Mouse (Mus musculus): ENCODE measurements around the gene Spata4.
"Not testable (repeated sequence)": the region's sequence is repeated elsewhere in the genome, so short reads cannot be mapped to it uniquely, and the experiment has no call there.

Spata4 gene

DNA sequence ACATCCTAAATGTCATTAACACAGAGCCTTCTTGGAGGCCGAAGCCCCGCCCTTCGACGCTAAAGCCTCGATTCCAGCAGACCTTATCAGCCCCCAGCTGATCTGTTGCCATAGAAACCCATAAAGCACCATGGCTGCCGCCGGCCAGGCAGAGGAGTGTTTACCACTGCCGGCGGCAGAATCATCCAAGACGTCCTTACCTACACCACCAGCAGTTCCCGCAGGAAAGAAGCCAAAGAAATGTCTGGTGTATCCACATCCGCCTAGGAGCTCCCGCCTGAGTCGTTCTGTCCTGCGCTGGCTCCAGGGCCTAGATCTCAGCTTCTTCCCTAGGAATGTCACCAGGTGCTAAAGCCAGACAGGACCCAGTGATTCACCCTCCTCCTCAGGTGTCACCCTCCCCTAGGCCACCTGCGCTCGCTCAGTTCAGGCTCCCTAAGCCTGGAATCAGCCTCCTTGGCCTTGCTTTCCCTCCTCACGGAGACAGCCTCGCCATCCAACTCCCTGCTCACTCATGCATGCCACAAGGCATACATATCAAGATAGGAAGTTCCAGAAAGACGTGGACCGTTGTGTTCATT, at the start of gene Spata4:
Gene Spata4 (plus strand): TSS at position 111 of the 581 bp plus-strand sequence.
- CTCF ChIA-PET: no interaction called here

- CTCF ChIA-PET: no interaction called here
Measured at GRCm38 (mm10) chr8:54554921-54555320, 45.7 kb upstream of the Spata4 start.

GRCm38 (mm10) chr8:54562137-54562536, 38.4 kb upstream of the Spata4 start:
- CTCF ChIA-PET: no interaction called here

DNA sequence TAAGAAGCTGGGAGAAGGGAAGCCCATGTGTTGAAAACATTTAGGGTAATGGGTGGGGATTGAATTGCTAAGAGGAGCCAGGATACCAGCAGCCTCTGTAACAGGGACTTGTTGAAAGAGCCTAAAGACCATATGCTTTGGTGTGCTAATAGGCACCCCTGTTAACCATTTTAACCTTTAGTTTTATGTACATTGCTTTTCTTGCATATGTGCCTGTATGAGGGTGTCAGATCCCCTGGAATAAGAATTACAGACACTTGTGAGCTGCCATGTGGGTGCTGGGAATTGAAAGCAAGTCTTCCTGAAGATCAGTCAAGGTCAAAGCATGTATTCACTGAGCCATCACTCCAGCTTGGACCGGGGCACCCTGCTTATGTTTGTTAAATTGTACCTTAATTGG, 35.4 kb upstream of the Spata4 start:
- CTCF ChIA-PET: no interaction called here

GRCm38 (mm10) chr8:54565603-54566260, 34.8 kb upstream of the Spata4 start:
- CTCF ChIA-PET: no interaction called here

DNA sequence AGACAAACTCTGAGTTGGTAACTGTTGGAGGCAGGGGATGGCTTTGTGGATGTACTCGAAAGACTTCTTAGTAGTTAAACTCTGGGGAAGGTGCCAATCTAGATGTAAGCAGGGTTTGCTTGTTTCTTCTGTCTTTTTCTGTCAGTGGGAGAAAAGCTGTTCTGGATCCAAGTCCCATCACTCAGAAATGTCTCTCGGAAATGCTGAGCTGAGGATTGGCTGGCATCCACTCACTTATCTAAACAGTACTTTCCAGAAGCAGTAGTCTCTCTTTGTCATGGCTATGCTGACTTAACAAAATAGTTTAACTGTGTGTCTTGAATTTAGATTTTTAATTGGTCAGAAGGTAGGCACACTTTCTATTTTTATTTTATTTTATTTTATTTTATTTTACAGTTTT, 33.4 kb upstream of the Spata4 start:
- CTCF ChIA-PET: interaction anchor here (0.6 kb wide), 1 partner anchor 26 kb away, joined by 3 read pairs; no protein-coding TSS in a partner anchor

GRCm38 (mm10) chr8:54570618-54571609, 29.7 kb upstream of the Spata4 start:
- CTCF ChIA-PET: no interaction called here

- CTCF ChIA-PET: no interaction called here
Measured at GRCm38 (mm10) chr8:54581436-54581835, 19.1 kb upstream of the Spata4 start.

DNA sequence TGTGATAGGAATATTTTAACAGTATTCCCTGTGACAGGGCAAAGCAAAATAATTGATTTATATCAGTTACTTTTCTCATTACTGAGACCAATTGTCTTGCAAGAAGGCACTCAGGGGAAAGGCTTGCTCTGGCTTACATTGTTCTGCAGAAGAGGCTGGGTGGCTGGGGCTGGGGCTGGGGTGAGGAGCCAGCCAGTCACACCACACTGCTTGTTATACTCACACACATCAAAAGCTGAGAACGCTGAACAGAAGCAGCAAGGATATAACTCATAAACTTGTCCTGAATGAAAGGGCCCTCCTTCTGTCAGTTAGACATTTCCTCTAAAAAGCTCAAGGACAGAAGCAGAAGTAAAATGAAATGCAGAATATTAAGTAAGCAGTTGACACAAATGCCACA, 17.7 kb upstream of the Spata4 start:
- CTCF ChIA-PET: interaction anchor here (0.6 kb wide), 1 partner anchor 138 kb away, joined by 3 read pairs; no protein-coding TSS in a partner anchor

GRCm38 (mm10) chr8:54594634-54595033, 5.9 kb upstream of the Spata4 start:
- CTCF ChIA-PET: no interaction called here

DNA sequence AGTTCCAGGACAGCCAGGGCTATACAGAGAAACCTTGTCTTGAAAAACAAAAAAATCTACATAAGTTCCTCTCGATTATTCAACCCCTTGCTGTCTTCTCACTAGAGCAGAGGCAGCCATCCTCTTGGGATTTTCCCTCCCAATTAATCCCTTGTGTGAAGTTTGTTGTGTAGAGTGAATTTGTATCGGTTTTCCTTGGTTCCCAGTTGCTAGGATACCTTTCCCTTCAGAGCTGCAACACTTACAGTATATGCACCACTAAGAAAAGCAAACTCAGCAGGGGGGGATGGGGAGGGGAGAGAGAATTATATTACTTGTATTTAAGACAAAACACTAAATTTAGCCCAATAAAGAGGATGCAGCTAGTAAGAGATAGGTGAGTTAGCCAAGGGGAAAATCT, 4.5 kb upstream of the Spata4 start:
- CTCF ChIA-PET: no interaction called here

DNA sequence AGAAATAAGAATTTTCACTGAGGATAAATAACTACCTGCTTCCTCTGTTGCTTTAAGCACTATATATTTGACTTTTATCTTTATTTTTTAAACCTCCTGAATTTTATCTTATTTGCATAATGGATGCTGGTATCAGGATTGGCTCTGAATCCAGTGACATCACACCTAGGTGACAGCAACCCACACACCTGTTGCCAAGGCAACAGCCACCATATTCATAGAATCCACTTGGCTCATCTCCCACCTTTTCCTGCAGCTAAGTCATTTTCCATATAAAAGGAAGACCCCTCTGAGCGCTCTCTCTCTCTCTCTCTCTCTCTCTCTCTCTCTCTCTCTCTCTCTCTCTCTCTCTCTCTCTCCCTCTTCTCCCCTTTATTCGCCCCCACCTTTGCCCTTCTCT, 3.6 kb upstream of the Spata4 start:
- CTCF ChIA-PET: no interaction called here

DNA sequence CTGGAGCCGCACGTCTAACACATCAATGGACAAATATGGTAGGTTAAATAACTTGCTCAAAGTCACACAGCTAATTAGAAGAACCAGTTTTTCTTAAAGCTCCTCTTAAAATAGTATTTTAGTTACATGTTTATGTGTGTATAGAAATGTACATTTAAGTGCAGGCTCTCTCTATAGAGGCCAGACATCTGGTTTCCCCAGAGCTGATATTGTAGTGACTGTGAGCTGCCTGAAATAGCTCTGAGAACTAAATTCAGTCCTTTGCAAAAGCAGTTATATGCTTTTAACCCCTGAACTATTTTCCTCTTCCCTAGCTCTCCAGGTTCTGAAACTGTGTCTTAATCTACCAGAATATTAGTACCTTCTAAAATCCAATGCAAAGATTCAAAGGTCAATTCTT, 3.2 kb upstream of the Spata4 start:
- CTCF ChIA-PET: no interaction called here

- CTCF ChIA-PET: no interaction called here
Measured at GRCm38 (mm10) chr8:54603440-54603839, 2.9 kb downstream of the Spata4 start.

GRCm38 (mm10) chr8:54609336-54609735, 8.8 kb downstream of the Spata4 start:
- CTCF ChIA-PET: no interaction called here

GRCm38 (mm10) chr8:54610238-54610637, 9.7 kb downstream of the Spata4 start:
- CTCF ChIA-PET: no interaction called here

- CTCF ChIA-PET: not testable (repeated sequence)
Measured at GRCm38 (mm10) chr8:54616710-54617109, 16.1 kb downstream of the Spata4 start.

DNA sequence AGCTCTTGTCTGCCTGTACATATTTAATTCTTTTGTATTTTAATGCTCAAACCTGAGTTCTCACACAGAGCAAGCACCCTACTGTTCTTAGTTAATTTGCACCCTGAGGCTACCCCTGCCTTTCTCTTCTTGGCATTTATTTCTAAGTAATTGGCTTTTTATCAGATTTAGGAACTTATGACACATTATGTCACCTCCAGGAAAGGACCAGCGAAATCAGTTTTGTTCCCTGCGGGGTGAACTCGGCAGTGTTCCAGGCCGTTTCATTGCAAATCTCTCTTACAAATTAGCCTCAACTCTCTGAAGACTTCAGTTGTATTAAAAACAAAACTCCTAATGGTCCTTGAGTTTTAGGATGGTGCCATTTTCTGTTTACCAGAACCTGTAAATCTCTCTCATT, 38.1 kb downstream of the Spata4 start:
- CTCF ChIA-PET: no interaction called here

Data from spleen, embryonic (tissue).